Mouse (Mus musculus) kidney, adult 2 months (tissue): ENCODE data around the gene Bcas3.

Experiments
- CTCF ChIP-seq: fragments of 200-500 bp; conservative IDR thresholded peaks from 2 replicates; pipeline ENCODE4 v1.5.1; 2011; ENCODE audit warnings: low read depth, mild to moderate bottlenecking, control low read depth, low read length, moderate library complexity, mixed read lengths; ENCODE audit not compliant: insufficient read depth, insufficient read length
- POLR2A ChIP-seq: fragments of 200-500 bp; IDR thresholded peaks from one replicate; pipeline ENCODE4 v1.6.1; 2011; ENCODE audit warnings: low read depth, low read length, control low read depth

- TF ChIP-seq CTCF: no peak
- TF ChIP-seq POLR2A: no peak
Observed at GRCm38 (mm10) chr11:85621486-85621885, 268.5 kb downstream of the Bcas3 start.
